Mouse (Mus musculus) forebrain, postnatal 0 days (tissue): ENCODE measurements around the gene Irf8. TPM values are rescaled to one million over a fixed set of nuclear protein-coding genes. Genes with fewer than 3 reads are reported as not detected.
A peak's percentile ranks its signal among the peaks of the same experiment; 100 is the strongest.

ENCODE experiments used
- ATAC-seq: fragments of 200-750 bp; cut with Nextera tagmentation; 2 replicates; pipeline ENCODE4 v1.8.0; 2017; ENCODE audit warnings: mild to moderate bottlenecking, moderate library complexity
- DNase-seq: peaks from one replicate; pipeline ENCODE4 v3.0.0-alpha.2; 2015
- H3K27ac ChIP-seq: fragments of 300-500 bp; sonication (generic); 2 replicates; pipeline ENCODE4 v1.5.1; 2014; ENCODE audit warnings: low read depth, mild to moderate bottlenecking, antibody characterized with exemption, low read length, moderate library complexity, mixed read lengths
- H3K27me3 ChIP-seq: fragments of 300-500 bp; sonication (generic); 2 replicates; pipeline ENCODE4 v1.6.1; 2014; ENCODE audit warnings: mild to moderate bottlenecking, low read length, mixed read lengths; ENCODE audit not compliant: insufficient read depth
- H3K36me3 ChIP-seq: fragments of 300-500 bp; sonication (generic); 2 replicates; pipeline ENCODE4 v1.6.1; 2014; ENCODE audit warnings: mild to moderate bottlenecking, moderate library complexity; ENCODE audit not compliant: insufficient read depth
- H3K4me1 ChIP-seq: fragments of 300-500 bp; sonication (generic); 2 replicates; pipeline ENCODE4 v1.6.1; 2014; ENCODE audit warnings: antibody characterized with exemption; ENCODE audit not compliant: insufficient read depth
- H3K4me2 ChIP-seq: fragments of 300-500 bp; sonication (generic); 2 replicates; pipeline ENCODE4 v1.6.1; 2014; ENCODE audit warnings: low read depth, mild to moderate bottlenecking, moderate library complexity
- H3K4me3 ChIP-seq: fragments of 300-500 bp; sonication (generic); 2 replicates; pipeline ENCODE4 v1.5.1; 2014; ENCODE audit warnings: low read depth, low read length, mixed read lengths
- H3K9ac ChIP-seq: fragments of 300-500 bp; sonication (generic); 2 replicates; pipeline ENCODE4 v1.6.1; 2014; ENCODE audit warnings: mild to moderate bottlenecking
- H3K9me3 ChIP-seq: fragments of 300-500 bp; sonication (generic); 2 replicates; pipeline ENCODE4 v1.6.1; 2016; ENCODE audit warnings: low read length
- CTCF ChIP-seq: sonication (generic); IDR thresholded peaks from 2 replicates; pipeline ENCODE4 v1.5.1; 2016; ENCODE audit warnings: antibody characterized with exemption, control low read depth, low read depth
- WGBS: fragments of 180-500 bp; shearing (Covaris S2); extraction: QIAGEN DNeasy Blood & Tissue Kit; methylation state at CpG from one replicate; pipeline ENCODE4 v1.1.7; 2014; 5-methylcytosine and 5-hydroxymethylcytosine counted together
- polyA plus RNA-seq: library from polyadenylated mRNA; unstranded; fragments of >200 nt; fragmentation: Nextera tagmentation; extraction: Ambion mirVana; gene quantifications from 2 replicates; pipeline ENCODE4 v1.2.1, GENCODE M21; 2015
- total RNA-seq: library from RNA; depleted of rRNA; stranded (reverse); fragments of >200 nt; gene quantifications from 2 replicates; pipeline ENCODE4 v1.2.3, GENCODE M21; 2014

Irf8 gene
- total and polyA plus RNA-seq, 2 experiments from 2014 or later, result 3.3 to 5.8 TPM

DNA sequence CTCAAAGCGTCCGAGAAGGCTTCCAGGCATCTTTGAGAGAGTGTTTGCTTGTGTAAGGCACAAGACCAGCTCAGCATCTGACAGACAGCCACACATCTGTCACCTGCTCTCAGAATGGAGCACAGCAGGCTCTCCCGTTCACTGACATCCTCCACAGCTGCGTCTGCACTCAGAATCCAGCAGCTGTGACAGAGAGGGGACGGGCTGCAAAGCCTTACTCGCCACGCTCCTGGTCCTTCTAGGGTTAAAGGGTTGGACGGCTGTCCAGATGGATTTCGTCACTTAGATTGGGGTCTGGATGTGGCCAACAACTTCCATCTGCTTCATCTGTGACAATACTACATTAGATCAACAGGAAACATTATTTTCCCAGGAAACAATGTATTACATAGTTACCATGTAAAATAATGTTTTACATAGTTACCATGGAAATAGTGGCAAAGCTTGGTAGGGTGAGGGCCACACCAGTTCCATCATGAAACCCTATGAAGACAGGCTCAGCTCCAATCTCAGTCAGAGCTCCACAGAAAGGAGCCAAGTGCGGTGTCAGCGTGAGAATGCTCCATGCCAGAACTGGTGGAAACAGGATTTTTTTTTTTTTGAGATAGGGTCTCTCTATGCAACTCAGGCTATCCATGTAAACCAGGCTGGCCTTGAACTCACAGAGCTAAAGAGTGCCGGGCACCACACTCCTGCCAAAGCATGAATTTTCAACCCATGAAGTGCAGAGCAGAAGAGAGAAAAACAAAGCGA is 39.6 kb upstream of the Irf8 start:
- TF ChIP-seq CTCF, result no peak
- Histone ChIP-seq H3K27me3 (no peaks in the 10 kb centered on the region), H3K4me3 (no peak overlapping the region), H3K27ac (no peak overlapping the region), H3K9ac (no peak overlapping the region), H3K4me1 (no peaks in the 10 kb centered on the region), H3K36me3 (no peaks in the 10 kb centered on the region), H3K9me3 (no peaks in the 10 kb centered on the region), H3K4me2 (no peak overlapping the region)
- ATAC-seq (peak; percentile 38), DNase-seq (peak; percentile 20)
- WGBS, result 56% methylated on average over 13 of the region's 13 CpGs

DNA sequence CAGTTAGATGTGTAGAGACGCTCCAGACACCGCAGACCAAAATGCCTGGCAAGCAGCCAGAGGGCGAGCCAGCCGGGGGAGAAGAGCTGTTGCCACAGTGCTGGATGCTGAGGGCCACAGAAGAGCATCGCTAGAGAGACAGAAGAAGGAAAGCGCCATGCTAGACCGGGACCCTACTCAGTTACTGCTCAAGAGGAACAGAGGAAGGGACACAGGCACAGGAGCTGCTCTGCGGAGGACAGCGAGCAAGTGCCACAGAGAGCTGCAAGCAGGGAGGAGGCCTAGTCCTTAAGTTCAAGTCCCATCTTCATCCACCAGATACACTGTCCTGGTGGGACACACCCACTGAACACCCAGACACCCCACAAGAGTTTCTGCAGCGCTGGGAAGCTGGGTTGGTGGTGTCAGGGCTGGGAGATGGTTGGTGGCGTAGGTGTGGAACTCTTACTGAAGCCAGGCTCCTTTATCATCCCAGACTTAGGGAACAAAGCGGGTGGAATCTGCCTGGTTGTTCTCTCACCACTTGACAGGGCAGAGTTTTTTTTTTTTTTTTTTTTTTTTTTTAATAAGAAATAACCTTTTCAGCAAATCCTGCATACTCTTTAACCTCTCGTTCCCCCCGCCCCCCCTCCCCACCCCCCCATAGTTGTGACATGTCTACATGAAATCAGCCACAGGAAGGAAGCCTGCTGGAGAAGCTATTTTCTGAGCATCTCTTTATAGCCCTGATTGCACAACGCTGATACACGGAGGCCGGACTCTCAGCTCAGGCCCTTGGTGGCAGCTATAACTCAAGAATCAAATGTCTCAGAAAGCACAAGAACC is 38.8 kb upstream of the Irf8 start:
- no peak for TF ChIP-seq CTCF
- no peaks in the 10 kb centered on the region for H3K4me1 ChIP-seq
- H3K27ac ChIP-seq, result no peak overlapping the region
- DNase-seq (peak; percentile 18), ATAC-seq (no peak; the same call in 1 of the 2 replicates)
- H3K36me3 ChIP-seq, result no peaks in the 10 kb centered on the region
- H3K4me2 ChIP-seq, result no peak overlapping the region
- 74% methylated on average over 17 of the region's 17 CpGs for WGBS
- no peaks in the 10 kb centered on the region for H3K27me3 ChIP-seq
- no peaks in the 10 kb centered on the region for H3K9me3 ChIP-seq
- no peak overlapping the region for H3K4me3 ChIP-seq
- H3K9ac ChIP-seq, result no peak overlapping the region

DNA sequence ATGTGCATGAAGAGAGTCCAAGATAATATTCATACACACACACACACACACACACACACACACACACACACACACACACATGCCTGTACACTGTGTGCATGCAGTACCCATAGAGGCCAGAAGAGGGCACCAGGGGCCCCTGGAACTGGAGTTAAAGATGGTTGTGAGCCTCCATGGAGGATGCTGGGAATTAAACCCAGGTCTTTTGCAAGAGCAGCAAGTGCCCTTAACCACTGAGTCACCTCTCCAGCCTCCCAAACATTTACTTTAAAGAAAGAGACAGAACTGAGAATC is 38.2 kb upstream of the Irf8 start:
- DNase-seq (no peak), ATAC-seq (no peak)
- no peak overlapping the region for H3K9ac ChIP-seq
- H3K27ac ChIP-seq, result no peak overlapping the region
- no peaks in the 10 kb centered on the region for H3K4me1 ChIP-seq
- no peaks in the 10 kb centered on the region for H3K27me3 ChIP-seq
- H3K4me3 ChIP-seq, result no peak overlapping the region
- no peaks in the 10 kb centered on the region for H3K36me3 ChIP-seq
- H3K4me2 ChIP-seq, result no peak overlapping the region
- peak; percentile 38; the same call in 1 of the 2 replicates for TF ChIP-seq CTCF
- H3K9me3 ChIP-seq, result no peaks in the 10 kb centered on the region

DNA sequence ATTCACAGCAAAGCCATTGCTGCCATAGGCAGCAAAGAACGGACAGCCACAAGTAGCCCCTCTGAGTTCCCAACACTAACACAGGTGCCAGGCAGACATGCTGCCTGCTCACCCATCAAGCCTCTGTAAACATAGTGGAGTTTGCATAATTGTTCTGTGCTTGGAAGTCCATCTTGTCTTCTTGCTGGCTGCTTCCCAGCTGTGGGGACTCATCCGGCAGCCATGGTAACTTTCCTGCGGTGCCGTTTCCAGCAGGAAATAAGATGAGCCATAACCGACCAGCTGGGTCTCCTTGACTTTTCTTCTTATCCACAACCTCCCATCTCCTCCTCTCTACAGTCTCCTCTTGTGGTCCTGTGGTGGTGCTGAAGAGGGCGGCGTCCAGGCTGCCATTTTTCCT is 37.7 kb upstream of the Irf8 start:
- ATAC-seq (no peak), DNase-seq (no peak)
- no peak for TF ChIP-seq CTCF
- Histone ChIP-seq H3K27me3 (no peaks in the 10 kb centered on the region), H3K9ac (no peak overlapping the region), H3K4me2 (no peak overlapping the region), H3K36me3 (no peaks in the 10 kb centered on the region), H3K9me3 (no peaks in the 10 kb centered on the region), H3K4me3 (no peak overlapping the region), H3K4me1 (no peaks in the 10 kb centered on the region), H3K27ac (no peak overlapping the region)
- 85% methylated on average over 7 of the region's 7 CpGs for WGBS

DNA sequence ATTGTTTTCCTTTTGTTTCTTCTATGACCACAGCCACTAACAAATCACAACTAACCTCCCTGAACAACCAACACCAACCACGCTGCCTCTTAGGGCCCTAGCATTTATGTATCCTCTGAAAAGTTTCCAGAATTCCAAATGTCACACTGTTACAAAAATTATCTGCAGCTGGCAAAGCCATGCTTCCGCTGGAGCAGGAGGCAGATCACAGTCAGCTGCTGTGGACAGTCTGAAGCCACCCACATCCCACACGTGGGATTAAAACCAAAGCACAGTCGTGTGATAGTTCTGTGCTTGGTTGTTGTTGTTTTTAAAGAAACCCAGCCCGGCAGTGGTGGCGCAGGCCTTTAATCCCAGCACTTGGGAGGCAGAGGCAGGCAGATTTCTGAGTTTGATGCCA is 37.1 kb upstream of the Irf8 start:
- Histone ChIP-seq H3K9ac (no peak overlapping the region), H3K4me2 (no peak overlapping the region), H3K27ac (no peak overlapping the region), H3K9me3 (no peaks in the 10 kb centered on the region), H3K36me3 (no peaks in the 10 kb centered on the region), H3K4me1 (no peaks in the 10 kb centered on the region), H3K27me3 (no peaks in the 10 kb centered on the region), H3K4me3 (no peak overlapping the region)
- WGBS, result 80% methylated on average over 6 of the region's 6 CpGs
- no peak for TF ChIP-seq CTCF
- ATAC-seq (no peak), DNase-seq (no peak)

DNA sequence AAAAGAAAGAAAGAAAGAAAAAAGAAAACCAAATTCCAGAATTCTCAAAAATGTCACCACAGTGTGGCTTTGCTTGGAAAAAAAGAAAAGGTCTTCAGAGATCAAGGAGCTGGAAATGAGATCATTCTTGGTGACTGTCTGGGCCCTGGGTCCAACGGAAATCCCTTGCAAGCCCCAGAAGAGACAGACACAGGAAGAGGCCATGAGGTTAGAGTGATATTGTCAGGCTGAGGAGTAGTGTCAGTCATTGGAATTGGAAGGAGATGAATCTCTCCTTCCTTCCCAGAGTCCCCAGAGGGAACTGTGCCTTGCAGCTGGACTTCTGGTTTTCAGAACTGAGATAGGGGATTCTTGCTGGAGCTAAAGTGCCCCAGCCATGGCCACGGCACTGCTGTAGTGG is 36.6 kb upstream of the Irf8 start:
- no peaks in the 10 kb centered on the region for H3K4me1 ChIP-seq
- no peak overlapping the region for H3K9ac ChIP-seq
- WGBS, result 79% methylated on average over 2 of the region's 2 CpGs
- ATAC-seq (no peak), DNase-seq (no peak)
- no peak for TF ChIP-seq CTCF
- H3K4me2 ChIP-seq, result no peak overlapping the region
- no peaks in the 10 kb centered on the region for H3K36me3 ChIP-seq
- H3K27ac ChIP-seq, result no peak overlapping the region
- no peaks in the 10 kb centered on the region for H3K9me3 ChIP-seq
- H3K27me3 ChIP-seq, result no peaks in the 10 kb centered on the region
- H3K4me3 ChIP-seq, result no peak overlapping the region

DNA sequence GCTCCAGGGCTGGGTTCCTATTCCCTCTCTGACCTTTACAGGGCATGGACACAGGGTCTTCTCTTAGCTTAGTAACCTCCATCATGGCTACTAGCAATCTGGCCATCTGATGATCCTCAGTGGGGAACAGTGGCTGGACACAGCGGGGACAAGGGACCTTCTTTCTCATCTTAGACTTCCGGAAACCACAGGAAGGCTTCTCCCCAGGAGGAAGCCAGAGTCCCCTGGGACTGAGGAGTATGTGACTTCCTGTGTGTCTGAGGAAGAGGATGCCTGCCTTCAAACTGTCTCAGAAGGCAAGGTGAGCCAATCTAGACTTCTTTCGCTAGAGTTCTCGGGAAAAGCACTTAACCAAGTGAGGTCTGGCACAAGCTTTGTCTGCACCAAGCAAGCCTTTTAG is 36.1 kb upstream of the Irf8 start:
- H3K4me3 ChIP-seq, result no peak overlapping the region
- ATAC-seq (no peak), DNase-seq (no peak)
- no peak overlapping the region for H3K4me2 ChIP-seq
- no peaks in the 10 kb centered on the region for H3K27me3 ChIP-seq
- H3K9me3 ChIP-seq, result no peaks in the 10 kb centered on the region
- WGBS, result 85% methylated on average over 4 of the region's 4 CpGs
- H3K4me1 ChIP-seq, result no peaks in the 10 kb centered on the region
- no peak overlapping the region for H3K27ac ChIP-seq
- H3K36me3 ChIP-seq, result no peaks in the 10 kb centered on the region
- no peak overlapping the region for H3K9ac ChIP-seq
- TF ChIP-seq CTCF, result no peak
